Mouse (Mus musculus) embryo, embryonic 9.5 days (tissue): ENCODE data around the gene Flrt1.

ENCODE experiments used
- DNase-seq: peaks from one replicate; pipeline ENCODE4 v3.0.0-alpha.2; 2017; ENCODE audit errors: extremely low spot score

Gene Flrt1

GRCm38 (mm10) chr19:7105544-7105943 is at the start of gene Flrt1:
Gene Flrt1 (minus strand): TSS chr19:7105729.
- DNase-seq, result no peak

DNA sequence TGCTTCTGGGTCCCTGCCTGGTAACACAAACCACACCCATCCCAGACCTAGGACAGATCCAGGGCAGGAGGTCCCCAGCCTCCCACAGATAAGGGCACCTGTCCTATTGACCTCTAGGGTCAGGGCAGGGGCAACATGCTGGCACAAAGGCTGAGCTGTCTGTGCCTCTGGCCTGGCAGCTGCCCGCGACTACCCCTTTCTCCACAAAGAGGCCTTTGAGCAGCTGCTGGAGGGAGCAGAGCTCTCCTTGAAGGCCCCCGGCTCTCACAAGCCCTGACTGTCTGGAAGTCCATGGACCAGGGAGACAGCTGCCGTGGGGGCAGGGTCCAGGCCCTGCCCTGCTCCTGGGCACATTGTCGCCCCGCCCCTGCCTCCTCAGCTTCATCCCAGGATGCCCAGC is 49.7 kb upstream of the Flrt1 start:
- DNase-seq, result no peak

- DNase-seq, result no peak
These were observed 47.7 kb upstream of the Flrt1 start for GRCm38 (mm10) chr19:7153232-7153631.

DNA sequence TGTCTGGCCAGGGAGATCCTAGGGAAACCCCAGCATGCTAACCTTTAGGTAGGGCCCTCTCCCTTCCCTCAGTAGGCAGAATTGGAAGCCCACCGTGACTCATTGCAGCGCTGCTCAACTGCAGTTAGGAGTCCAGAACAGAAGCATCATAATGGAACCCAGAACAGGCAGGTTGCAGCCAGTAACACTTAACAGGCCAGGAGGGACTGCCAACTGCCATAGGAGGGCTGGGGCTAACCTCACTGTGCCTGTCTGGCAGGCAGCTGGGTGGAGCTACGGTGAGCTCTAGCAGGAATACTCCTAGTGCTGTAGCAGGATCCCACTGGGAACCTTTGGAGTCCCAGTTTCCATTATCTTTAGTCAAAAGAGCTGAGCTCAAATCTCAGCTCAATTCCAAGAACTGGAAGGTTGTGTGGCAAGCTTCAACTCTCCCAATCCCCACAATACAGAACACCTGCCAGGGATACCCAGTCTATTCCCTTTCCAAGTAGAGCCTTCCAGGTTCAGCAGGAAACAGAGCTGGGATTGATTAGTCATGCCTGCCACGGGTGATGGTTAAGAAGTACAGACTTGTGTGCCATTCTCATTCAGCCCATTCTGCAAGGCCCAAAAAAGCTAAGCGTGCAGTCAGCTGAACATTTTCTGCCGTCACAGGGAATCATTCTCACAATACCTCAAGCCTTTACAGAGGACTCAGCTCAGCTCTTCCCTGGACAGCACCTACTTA is 46.6 kb upstream of the Flrt1 start:
- no peak for DNase-seq

GRCm38 (mm10) chr19:7151300-7151926 is 45.9 kb upstream of the Flrt1 start:
- DNase-seq, result no peak

GRCm38 (mm10) chr19:7149158-7149685 is 43.7 kb upstream of the Flrt1 start:
- DNase-seq, result no peak

DNA sequence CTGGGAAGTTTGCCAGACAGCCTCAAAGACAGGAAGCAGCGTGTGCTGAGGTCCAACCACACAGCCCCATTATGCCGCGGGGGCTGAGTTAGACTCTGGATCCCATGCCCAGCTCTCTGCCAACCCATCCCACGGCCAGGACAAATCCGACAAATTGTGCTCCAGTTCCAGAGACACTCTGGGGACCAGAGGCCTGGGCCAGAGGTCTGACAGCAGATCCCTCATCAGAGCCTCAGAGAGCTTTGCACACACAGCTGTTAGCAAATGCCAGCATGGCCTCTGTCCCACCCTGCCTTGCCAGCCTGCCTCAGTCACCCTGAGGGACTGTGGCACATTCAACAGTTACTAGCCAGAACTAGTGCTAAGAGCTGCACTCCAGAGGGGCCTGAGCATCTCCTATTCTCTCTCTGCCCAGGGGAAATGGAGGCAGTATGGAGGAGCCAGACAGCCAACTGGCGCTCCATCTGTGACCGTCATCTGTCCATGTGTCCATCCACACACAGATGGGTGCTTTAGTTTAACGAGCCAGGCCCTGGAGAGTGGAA is 43.1 kb upstream of the Flrt1 start:
- no peak for DNase-seq

DNA sequence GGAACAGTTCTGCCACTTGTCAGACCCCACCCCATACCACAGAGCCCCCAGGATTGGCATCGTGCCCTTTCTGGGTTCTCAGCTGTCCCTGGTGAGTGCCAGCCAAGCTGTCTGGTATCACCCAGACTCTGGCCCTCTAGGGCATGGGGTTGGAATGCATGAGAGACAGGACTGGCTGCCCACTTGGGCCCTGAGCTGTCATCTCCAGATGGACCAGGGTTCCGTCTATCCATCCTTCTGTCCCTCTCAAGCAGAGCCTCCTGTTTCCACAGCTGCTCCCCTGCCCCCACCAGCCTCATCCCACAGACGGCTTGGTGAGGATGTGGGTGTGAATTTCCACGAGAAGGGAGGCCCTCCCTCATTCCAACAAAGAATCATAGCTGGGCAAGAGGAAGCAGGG is 42.6 kb upstream of the Flrt1 start:
- DNase-seq, result no peak

GRCm38 (mm10) chr19:7146376-7146775 is 40.8 kb upstream of the Flrt1 start:
- no peak for DNase-seq

GRCm38 (mm10) chr19:7144458-7144857 is 38.9 kb upstream of the Flrt1 start:
- DNase-seq, result no peak

- DNase-seq, result peak; percentile 75
These were observed 38.3 kb upstream of the Flrt1 start for GRCm38 (mm10) chr19:7143854-7144253.

DNA sequence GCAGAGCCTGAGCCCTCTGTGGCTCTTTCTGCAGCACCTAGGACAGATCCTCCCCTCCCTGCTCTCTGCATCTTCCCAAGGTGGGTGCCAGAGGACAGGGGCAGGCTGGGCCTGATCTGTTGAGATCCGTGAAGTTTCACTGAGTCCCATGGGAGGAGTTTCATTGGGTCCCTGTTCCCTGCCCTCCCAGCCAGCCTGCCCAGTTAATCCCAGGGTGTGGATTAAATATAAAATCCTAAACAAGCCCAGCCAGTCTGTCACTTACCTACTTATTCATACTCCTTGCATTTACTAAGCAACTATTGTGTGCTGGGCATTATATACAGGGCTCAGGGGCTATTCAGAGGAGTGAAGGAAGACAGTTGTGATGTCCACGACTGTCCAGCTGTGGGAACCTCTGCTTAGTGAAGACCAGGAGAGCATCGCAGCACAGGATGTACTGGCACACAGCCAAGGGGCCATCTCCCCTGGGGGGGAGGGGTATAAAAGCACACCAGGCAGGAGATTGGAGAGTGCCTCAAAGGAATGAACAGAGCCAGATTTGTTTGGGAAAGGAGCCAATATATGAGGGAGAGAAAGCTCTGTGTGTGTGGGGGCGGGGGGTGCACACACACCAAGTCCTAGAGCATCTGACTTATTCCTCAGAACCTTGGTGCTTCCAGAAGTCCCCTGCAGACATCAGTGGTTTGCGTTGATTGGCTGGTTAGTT is 36.8 kb upstream of the Flrt1 start:
- DNase-seq, result no peak

- no peak for DNase-seq
These were observed 35.4 kb upstream of the Flrt1 start for GRCm38 (mm10) chr19:7140856-7141421.

DNA sequence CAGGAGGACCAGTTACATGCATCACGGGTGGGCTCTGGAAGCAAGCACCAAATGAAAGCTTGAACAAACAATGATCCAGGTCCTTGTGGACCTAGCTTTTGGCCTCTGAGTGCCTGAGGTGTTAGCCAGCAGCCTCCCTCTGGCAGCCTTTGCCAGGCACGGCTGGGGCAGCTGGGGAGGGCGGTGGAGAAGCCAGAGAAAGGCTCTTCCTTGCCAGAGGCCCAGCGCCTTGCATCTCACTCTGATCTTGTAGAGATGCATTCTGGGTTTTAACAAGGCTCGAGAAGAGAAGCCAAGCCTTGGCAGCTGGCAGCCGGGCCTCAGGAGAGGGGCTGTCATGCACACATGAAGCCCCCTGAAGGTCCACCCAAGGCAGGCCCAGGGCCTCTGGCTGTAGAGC is 34.8 kb upstream of the Flrt1 start:
- DNase-seq, result no peak

DNA sequence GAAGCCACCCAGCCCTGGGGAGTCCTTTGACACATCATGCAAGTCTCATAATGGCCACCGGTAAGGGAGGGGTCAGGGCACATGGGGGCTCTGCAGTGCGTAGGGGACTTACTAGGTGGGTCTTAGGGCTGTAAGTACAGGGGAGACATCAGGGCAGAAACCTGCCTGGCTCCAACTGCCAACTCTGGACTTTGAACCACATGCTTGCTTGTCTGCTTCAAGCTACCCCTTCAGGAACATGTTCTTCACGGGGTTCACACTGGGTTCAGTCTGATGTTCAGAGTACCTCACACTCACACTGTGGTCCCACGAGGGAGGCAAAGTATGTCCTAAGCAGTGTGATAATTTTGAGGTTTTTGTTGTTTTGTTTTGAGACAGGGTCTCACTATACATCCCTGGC is 33.8 kb upstream of the Flrt1 start:
- DNase-seq, result no peak

DNA sequence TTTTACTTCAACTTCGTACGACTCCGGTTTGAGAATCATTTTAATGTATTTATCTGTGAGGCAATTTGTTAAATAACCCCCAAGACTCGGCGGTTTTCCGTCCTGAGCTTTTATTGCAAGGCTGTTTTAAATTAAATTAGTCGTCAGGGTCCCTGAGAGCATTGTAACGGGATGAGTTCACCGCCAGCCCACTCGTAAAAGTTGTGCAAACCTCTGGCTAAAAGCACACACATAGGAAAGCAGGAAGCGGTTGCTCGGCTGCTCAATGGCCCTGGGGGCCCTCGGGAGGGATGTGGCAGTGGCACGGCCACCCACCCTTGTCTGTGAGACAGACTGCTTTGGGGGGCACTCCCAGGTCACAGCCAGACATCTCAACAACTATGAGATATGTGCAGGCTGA is 32.8 kb upstream of the Flrt1 start:
- DNase-seq, result no peak

GRCm38 (mm10) chr19:7136714-7137498 is 31.4 kb upstream of the Flrt1 start:
- no peak for DNase-seq

GRCm38 (mm10) chr19:7136016-7136415 is 30.5 kb upstream of the Flrt1 start:
- DNase-seq, result peak; percentile 33

DNA sequence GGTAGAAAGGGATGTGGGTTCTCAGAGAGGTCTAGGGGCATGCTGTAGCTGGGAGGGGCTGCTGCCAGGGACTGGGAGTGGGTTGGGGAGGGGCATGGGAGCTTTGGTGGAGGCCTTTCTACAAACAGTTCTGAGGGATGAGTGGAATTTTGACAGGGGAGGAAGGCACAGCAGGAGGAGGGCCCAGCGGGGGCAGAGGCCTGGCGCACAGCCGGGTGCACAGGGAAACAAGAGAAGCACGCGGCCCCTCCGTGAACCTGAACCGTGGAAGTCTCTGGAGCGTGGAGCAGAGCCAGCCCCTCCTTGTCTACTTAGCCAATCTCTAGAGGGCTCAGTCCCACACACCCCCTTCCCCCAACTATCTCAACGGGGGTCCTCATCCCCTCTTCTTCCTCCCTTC is 30.0 kb upstream of the Flrt1 start:
- peak; percentile 49 for DNase-seq

DNA sequence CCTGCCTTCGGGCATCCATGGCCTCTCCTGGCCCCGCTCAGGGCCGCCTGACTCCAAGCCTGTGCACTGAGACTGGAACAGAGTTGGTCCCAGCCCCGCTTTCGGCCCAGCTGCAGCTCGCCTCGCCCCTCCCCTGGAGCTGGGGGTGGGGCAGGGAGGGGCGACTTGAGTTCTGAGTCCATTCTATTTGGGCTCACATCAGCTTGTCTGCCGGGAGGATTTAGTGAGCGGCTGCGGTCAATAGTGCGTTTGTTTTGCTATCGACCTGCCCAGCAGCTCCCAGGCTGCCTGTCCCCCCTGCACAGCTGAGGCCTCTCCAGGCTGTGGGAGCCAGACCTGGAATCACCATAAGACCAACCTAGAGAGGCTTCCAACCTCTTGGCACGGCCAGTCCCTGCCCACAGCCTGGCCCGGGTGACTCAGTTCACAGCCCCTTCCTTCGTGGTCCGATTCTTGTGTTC is 29.1 kb upstream of the Flrt1 start:
- peak; percentile 49 for DNase-seq

DNA sequence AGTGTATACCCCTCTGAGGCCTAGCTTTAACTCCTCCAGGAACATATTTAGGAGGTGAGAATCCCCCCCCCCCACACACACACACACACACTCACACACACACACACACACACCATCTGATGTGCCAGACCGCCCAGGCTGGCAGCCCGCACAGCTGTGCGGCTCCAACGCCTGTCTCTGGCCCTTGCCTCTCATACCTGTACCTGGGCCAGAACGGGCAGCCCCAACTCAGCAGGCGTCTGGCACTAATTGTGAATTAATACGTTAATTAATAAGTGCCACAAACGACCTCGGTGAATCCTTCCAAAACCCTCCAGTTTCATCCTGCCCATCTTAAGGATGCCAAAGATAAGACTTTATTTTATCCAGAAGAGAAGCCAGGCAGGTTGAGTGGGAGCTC is 27.9 kb upstream of the Flrt1 start:
- DNase-seq, result no peak
